Mouse (Mus musculus) CH12.LX (cell line): ENCODE measurements at regions not wholly inside any gene's neighbourhood (a gene's known extent, or its start where the extent isn't known, plus 50 kb on each side); places are given as distances from the start of the nearest gene placed in this dataset.

Experiments
- DNase-seq: peaks from one replicate; pipeline ENCODE4 v3.0.0-alpha.2; 2013; ENCODE audit errors: extremely low read depth
- H3K27ac ChIP-seq: 2 replicates; pipeline ENCODE4 v1.5.1; 2012; ENCODE audit warnings: low read depth, mild to moderate bottlenecking, control low read depth, moderate library complexity; ENCODE audit not compliant: insufficient read depth
- H3K27me3 ChIP-seq: replicated peaks from 2 replicates; pipeline ENCODE3; 2012; ENCODE audit warnings: inconsistent platforms
- H3K36me3 ChIP-seq, 2 experiments: replicated peaks in 1 of 2; 2 replicates each; pipeline versions ENCODE3 to v1.6.1; 2012; ENCODE audit warnings: inconsistent platforms in 1 of 2, low read length in 1 of 2, mild to moderate bottlenecking in 1 of 2, mixed read lengths in 1 of 2, moderate library complexity in 1 of 2; ENCODE audit not compliant: control insufficient read depth in 1 of 2, insufficient read depth in 1 of 2
- H3K4me1 ChIP-seq, 2 experiments: 2 replicates each; pipeline ENCODE4 v1.6.1; 2012; ENCODE audit warnings: inconsistent platforms in 1 of 2, moderate library complexity in 1 of 2; ENCODE audit not compliant: insufficient read depth in 2 of 2, control insufficient read depth in 1 of 2
- H3K4me2 ChIP-seq: 2 replicates; pipeline ENCODE4 v1.6.1; 2012; ENCODE audit warnings: low read depth, mild to moderate bottlenecking, control low read depth; ENCODE audit not compliant: poor library complexity, insufficient read depth, severe bottlenecking
- H3K4me3 ChIP-seq, 3 experiments: fragments of 150-350 bp in 1 of 3; sonication (generic) in 1 of 3; replicated peaks in 1 of 3; 2 replicates each; pipeline versions ENCODE3 to v1.5.1; 2011 to 2012; ENCODE audit warnings: low read depth in 2 of 3, low read length in 2 of 3, mild to moderate bottlenecking in 2 of 3, moderate library complexity in 2 of 3, control low read depth in 1 of 3, improper control_type of control experiment in 1 of 3, inconsistent platforms in 1 of 3, mixed read lengths in 1 of 3; ENCODE audit not compliant: poor library complexity in 1 of 3
- H3K79me2 ChIP-seq: replicated peaks from 2 replicates; pipeline ENCODE4 v1.6.1; 2012; ENCODE audit warnings: mild to moderate bottlenecking, moderate library complexity; ENCODE audit not compliant: control insufficient read depth, poor library complexity, insufficient read depth, severe bottlenecking; ENCODE audit errors: extremely low read depth
- H3K9ac ChIP-seq: 2 replicates; pipeline ENCODE4 v1.6.1; 2012; ENCODE audit warnings: low read depth, mild to moderate bottlenecking, control low read depth, moderate library complexity; ENCODE audit not compliant: insufficient read depth
- H3K9me3 ChIP-seq: replicated peaks from 2 replicates; pipeline ENCODE3; 2012; ENCODE audit warnings: low read length, inconsistent platforms, mixed read lengths
- BHLHE40 ChIP-seq: IDR thresholded peaks from 2 replicates; pipeline ENCODE4 v1.6.1; 2011; ENCODE audit warnings: mild to moderate bottlenecking, low read depth, low read length, improper control_type of control experiment
- CHD2 ChIP-seq: IDR thresholded peaks from 2 replicates; pipeline ENCODE4 v1.6.1; 2011; ENCODE audit warnings: low read length, improper control_type of control experiment
- CTCF ChIP-seq, 2 experiments: IDR thresholded peaks in 1 of 2; conservative IDR thresholded peaks in 1 of 2; 2 replicates each; pipeline ENCODE4 v1.5.1; 2011 to 2012; ENCODE audit warnings: low read depth in 2 of 2, low read length in 2 of 2, improper control_type of control experiment in 1 of 2, inconsistent platforms in 1 of 2, mild to moderate bottlenecking in 1 of 2, moderate library complexity in 1 of 2
- ELF1 ChIP-seq: IDR thresholded peaks from 2 replicates; pipeline ENCODE4 v1.6.1; 2014; ENCODE audit warnings: low read depth, mild to moderate bottlenecking, inconsistent platforms, low read length, improper control_type of control experiment
- EP300 ChIP-seq: IDR thresholded peaks from 2 replicates; pipeline ENCODE4 v1.6.1; 2011; ENCODE audit warnings: low read length, improper control_type of control experiment
- ETS1 ChIP-seq: conservative IDR thresholded peaks from 2 replicates; pipeline ENCODE4 v1.6.1; 2012; ENCODE audit warnings: low read depth, mild to moderate bottlenecking, inconsistent platforms, low read length, improper control_type of control experiment, moderate library complexity
- GABPA ChIP-seq: IDR thresholded peaks from 2 replicates; pipeline ENCODE4 v1.6.1; 2012; ENCODE audit warnings: low read depth, low read length, improper control_type of control experiment, inconsistent platforms; ENCODE audit not compliant: insufficient replicate concordance
- IRF4 ChIP-seq: IDR thresholded peaks from 2 replicates; pipeline ENCODE4 v1.6.1; 2014; ENCODE audit warnings: low read depth, mild to moderate bottlenecking, inconsistent platforms, low read length, improper control_type of control experiment
- JUND ChIP-seq: conservative IDR thresholded peaks from 2 replicates; pipeline ENCODE4 v1.6.1; 2011; ENCODE audit warnings: low read depth, low read length, improper control_type of control experiment
- KAT2A ChIP-seq: IDR thresholded peaks from 2 replicates; pipeline ENCODE4 v1.6.1; 2012; ENCODE audit warnings: low read length, improper control_type of control experiment, inconsistent platforms; ENCODE audit not compliant: insufficient replicate concordance
- MAFK ChIP-seq: IDR thresholded peaks from 2 replicates; pipeline ENCODE4 v1.6.1; 2011; ENCODE audit warnings: low read length, improper control_type of control experiment; ENCODE audit not compliant: insufficient replicate concordance
- MAX ChIP-seq: IDR thresholded peaks from 2 replicates; pipeline ENCODE4 v1.6.1; 2011; ENCODE audit warnings: low read length, improper control_type of control experiment
- MAZ ChIP-seq: IDR thresholded peaks from 2 replicates; pipeline ENCODE4 v1.6.1; 2012; ENCODE audit warnings: low read depth, mild to moderate bottlenecking, inconsistent platforms, low read length, improper control_type of control experiment, moderate library complexity
- MEF2A ChIP-seq: IDR thresholded peaks from 2 replicates; pipeline ENCODE4 v1.6.1; 2014; ENCODE audit warnings: low read depth, mild to moderate bottlenecking, inconsistent platforms, low read length, improper control_type of control experiment, borderline replicate concordance
- MXI1 ChIP-seq: IDR thresholded peaks from 2 replicates; pipeline ENCODE4 v1.6.1; 2011; ENCODE audit warnings: mild to moderate bottlenecking, low read depth, low read length, improper control_type of control experiment
- NRF1 ChIP-seq: IDR thresholded peaks from 2 replicates; pipeline ENCODE4 v1.6.1; 2014; ENCODE audit warnings: low read depth, mild to moderate bottlenecking, inconsistent platforms, low read length, improper control_type of control experiment, moderate library complexity
- PAX5 ChIP-seq: IDR thresholded peaks from 2 replicates; pipeline ENCODE4 v1.6.1; 2012; ENCODE audit warnings: low read length, inconsistent platforms, mixed read lengths
- POLR2AphosphoS2 ChIP-seq: IDR thresholded peaks from 2 replicates; pipeline ENCODE4 v1.6.1; 2011; ENCODE audit warnings: low read depth, low read length, improper control_type of control experiment
- RAD21 ChIP-seq: IDR thresholded peaks from 2 replicates; pipeline ENCODE4 v1.6.1; 2011; ENCODE audit warnings: low read depth, mild to moderate bottlenecking, low read length, improper control_type of control experiment, moderate library complexity
- SIN3A ChIP-seq: IDR thresholded peaks from 2 replicates; pipeline ENCODE4 v1.6.1; 2012; ENCODE audit warnings: low read length, improper control_type of control experiment, inconsistent platforms
- TBP ChIP-seq: conservative IDR thresholded peaks from 2 replicates; pipeline ENCODE4 v1.6.1; 2011; ENCODE audit warnings: low read depth, low read length, improper control_type of control experiment
- USF1 ChIP-seq: IDR thresholded peaks from 2 replicates; pipeline ENCODE4 v1.6.1; 2014; ENCODE audit warnings: low read depth, mild to moderate bottlenecking, inconsistent platforms, low read length, improper control_type of control experiment
- USF2 ChIP-seq: conservative IDR thresholded peaks from 2 replicates; pipeline ENCODE4 v1.6.1; 2011; ENCODE audit warnings: low read depth, low read length, improper control_type of control experiment
- ZNF384 ChIP-seq: IDR thresholded peaks from 2 replicates; pipeline ENCODE4 v1.6.1; 2012; ENCODE audit warnings: low read depth, low read length, improper control_type of control experiment, inconsistent platforms
- dilution Hi-C: fragments of 300-500 bp; cut with MboI; formaldehyde crosslinking; loops from 2 replicates; pipeline ENCODE4 v1.14.3; 2020; ENCODE audit warnings: low sequenced_read_pairs; ENCODE audit not compliant: extremely low pct_unique_long_range_greater_than_20kb, extremely low pct_ligation_motif_present
- in situ Hi-C: fragments of 300-500 bp; cut with MboI; formaldehyde crosslinking; loops from 3 replicates; pipeline ENCODE4 v1.14.3; 2019; ENCODE audit warnings: low sequenced_read_pairs, low pct_ligation_motif_present, low pct_unique_long_range_greater_than_20kb, mixed read lengths

GRCm38 (mm10) chr3:34559841-34560703 lies 90.1 kb upstream of the Sox2 start:
- dilution Hi-C loops = no loop called here
- no peak for DNase-seq

DNA sequence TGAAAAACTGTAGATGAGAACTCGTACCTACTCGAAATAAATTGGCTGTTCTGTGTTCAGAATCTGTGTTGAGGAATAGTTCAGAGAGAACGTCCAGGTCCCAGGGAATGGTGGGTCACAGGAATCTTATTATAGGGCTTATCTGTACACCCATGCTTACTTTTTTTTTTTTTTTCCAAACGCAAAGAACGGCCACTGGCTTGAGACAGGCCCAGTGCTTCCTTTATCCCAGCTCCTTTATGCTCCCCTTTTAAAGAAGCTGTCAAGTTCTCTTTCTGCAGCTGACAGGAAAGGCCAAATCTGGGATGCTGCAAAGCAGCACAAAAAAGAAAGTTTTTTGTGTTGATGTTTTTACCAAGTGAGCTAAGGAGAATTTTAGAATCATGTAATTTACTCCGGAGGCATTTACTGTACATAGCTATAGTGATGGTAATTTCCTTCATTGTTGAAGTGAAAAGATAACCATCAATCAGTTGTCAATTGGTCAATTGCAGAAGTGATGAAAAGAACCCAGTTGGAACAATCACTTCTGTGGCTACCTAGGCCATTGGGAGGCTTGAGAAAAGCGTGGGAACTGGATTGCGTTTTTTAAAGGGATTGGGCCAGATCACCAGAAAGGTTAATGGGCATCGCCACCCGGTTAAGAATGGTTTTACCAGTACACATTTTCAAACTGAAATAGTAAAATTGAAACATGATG lies 91.2 kb upstream of the Sox2 start:
- H3K27ac ChIP-seq = no peak overlapping the region
- no peaks in the 10 kb centered on the region for H3K4me1 ChIP-seq
- peaks cover 36% of the 10 kb centered on the region for H3K9me3 ChIP-seq
- dilution Hi-C loops (no loop called here), in situ Hi-C loops (no loop called here)
- no peak for TF ChIP-seq SIN3A
- TF ChIP-seq PAX5 = no peak
- TF ChIP-seq KAT2A = no peak
- no peak for TF ChIP-seq ZNF384
- no peak for TF ChIP-seq JUND
- no peak for TF ChIP-seq TBP
- no peak for TF ChIP-seq BHLHE40
- no peak for TF ChIP-seq MAZ
- TF ChIP-seq USF1 = no peak
- TF ChIP-seq EP300 = no peak
- no peak for TF ChIP-seq NRF1
- TF ChIP-seq RAD21 = no peak
- no peak for TF ChIP-seq POLR2AphosphoS2
- no peak for TF ChIP-seq MEF2A
- TF ChIP-seq ELF1 = no peak
- DNase-seq = no peak
- no peaks in the 10 kb centered on the region for H3K79me2 ChIP-seq
- H3K9ac ChIP-seq = no peak overlapping the region
- H3K36me3 ChIP-seq = no peaks in the 10 kb centered on the region
- no peaks in the 10 kb centered on the region for H3K27me3 ChIP-seq
- H3K4me2 ChIP-seq = no peak overlapping the region
- no peak overlapping the region for H3K4me3 ChIP-seq

More at GRCm38 (mm10) chr3:34559841-34560703, 90.1 kb upstream of the Sox2 start:
- Histone ChIP-seq H3K4me1 (no peaks in the 10 kb centered on the region), H3K9ac (no peak overlapping the region), H3K4me2 (no peak overlapping the region), H3K9me3 (peaks cover 27% of the 10 kb centered on the region), H3K27me3 (no peaks in the 10 kb centered on the region), H3K79me2 (no peaks in the 10 kb centered on the region), H3K27ac (no peak overlapping the region), H3K4me3 (no peak overlapping the region), H3K36me3 (no peaks in the 10 kb centered on the region)
- in situ Hi-C loops = no loop called here
- no peak for TF ChIP-seq USF2
- no peak for TF ChIP-seq CHD2
- TF ChIP-seq ETS1 = no peak
- TF ChIP-seq ZNF384 = no peak
- no peak for TF ChIP-seq IRF4
- TF ChIP-seq PAX5 = no peak
- no peak for TF ChIP-seq MXI1
- no peak for TF ChIP-seq CTCF (conservative IDR thresholded peaks at IDR 0.05 in 1 of 2, IDR thresholded peaks at IDR 0.05 in 1 of 2; ENCODE audit: low read depth in 2 of 2, low read length in 2 of 2)
- no peak for TF ChIP-seq ELF1
- no peak for TF ChIP-seq MAFK
- no peak for TF ChIP-seq GABPA
- no peak for TF ChIP-seq MAX
